Mouse (Mus musculus): Measurements from ENCODE around the gene Gucd1.

- TF ChIP-seq CHD2 (IDR thresholded peaks at IDR 0.05; ENCODE audit: low read depth, low read length) (no peak), MAFK (IDR thresholded peaks at IDR 0.05; ENCODE audit: insufficient read depth, low read depth, low read length) (no peak), HCFC1 (IDR thresholded peaks at IDR 0.05; ENCODE audit: borderline replicate concordance, insufficient read depth, low read length) (no peak), ZC3H11A (IDR thresholded peaks at IDR 0.05; ENCODE audit: borderline replicate concordance, low read depth, low read length) (no peak)
Observed at GRCm38 (mm10) chr10:75345265-75345664, 172.5 kb downstream of the Gucd1 start.
